Mouse (Mus musculus) limb, embryonic 13.5 days (tissue): ENCODE measurements around the gene Scaf1. TPM values are rescaled to one million over a fixed set of nuclear protein-coding genes. Genes with fewer than 3 reads are reported as not detected.

ENCODE experiments used
- ATAC-seq: fragments of 200-750 bp; cut with Nextera tagmentation; 2 replicates; pipeline ENCODE4 v1.8.0; 2017; ENCODE audit warnings: low read depth, moderate number of reproducible peaks, moderate TSS enrichment; ENCODE audit not compliant: low FRiP score
- H3K27ac ChIP-seq: fragments of 300-500 bp; sonication (generic); 2 replicates; pipeline ENCODE4 v1.5.1; 2015; ENCODE audit warnings: inconsistent platforms, mild to moderate bottlenecking, moderate library complexity
- H3K27me3 ChIP-seq: fragments of 300-500 bp; sonication (generic); 2 replicates; pipeline ENCODE4 v1.6.1; 2015; ENCODE audit warnings: mild to moderate bottlenecking, inconsistent platforms
- H3K36me3 ChIP-seq: fragments of 300-500 bp; sonication (generic); 2 replicates; pipeline ENCODE4 v1.6.1; 2015; ENCODE audit warnings: inconsistent platforms, mild to moderate bottlenecking, moderate library complexity
- H3K4me1 ChIP-seq: fragments of 300-500 bp; sonication (generic); 2 replicates; pipeline ENCODE4 v1.6.1; 2015; ENCODE audit warnings: inconsistent platforms
- H3K4me2 ChIP-seq: fragments of 300-500 bp; sonication (generic); replicated peaks from 2 replicates; pipeline ENCODE4 v1.6.1; 2015; ENCODE audit warnings: inconsistent platforms, mild to moderate bottlenecking, moderate library complexity
- H3K4me3 ChIP-seq: fragments of 300-500 bp; sonication (generic); 2 replicates; pipeline ENCODE4 v1.5.1; 2015; ENCODE audit warnings: moderate library complexity, mild to moderate bottlenecking, inconsistent platforms
- H3K9ac ChIP-seq: fragments of 300-500 bp; sonication (generic); 2 replicates; pipeline ENCODE4 v1.6.1; 2015; ENCODE audit warnings: mild to moderate bottlenecking, inconsistent platforms
- H3K9me3 ChIP-seq: fragments of 300-500 bp; sonication (generic); 2 replicates; pipeline ENCODE4 v1.6.1; 2016; ENCODE audit warnings: inconsistent platforms
- WGBS: fragments of 180-500 bp; shearing (Covaris S2); methylation state at CpG from one replicate; pipeline ENCODE4 v1.1.7; 2015; 5-methylcytosine and 5-hydroxymethylcytosine counted together
- microRNA-seq: library from miRNA; unstranded; fragments of <30 nt; microRNA quantifications from one replicate; pipeline ENCODE4, GENCODE M21; 2016
- polyA plus RNA-seq: library from polyadenylated mRNA; unstranded; fragments of >200 nt; fragmentation: Nextera tagmentation; extraction: Ambion mirVana; gene quantifications from 2 replicates; pipeline ENCODE4 v1.2.1, GENCODE M21; 2015

The Scaf1 gene
- polyA plus RNA-seq, 1 experiment from 2014 or later: 40.7 TPM

DNA sequence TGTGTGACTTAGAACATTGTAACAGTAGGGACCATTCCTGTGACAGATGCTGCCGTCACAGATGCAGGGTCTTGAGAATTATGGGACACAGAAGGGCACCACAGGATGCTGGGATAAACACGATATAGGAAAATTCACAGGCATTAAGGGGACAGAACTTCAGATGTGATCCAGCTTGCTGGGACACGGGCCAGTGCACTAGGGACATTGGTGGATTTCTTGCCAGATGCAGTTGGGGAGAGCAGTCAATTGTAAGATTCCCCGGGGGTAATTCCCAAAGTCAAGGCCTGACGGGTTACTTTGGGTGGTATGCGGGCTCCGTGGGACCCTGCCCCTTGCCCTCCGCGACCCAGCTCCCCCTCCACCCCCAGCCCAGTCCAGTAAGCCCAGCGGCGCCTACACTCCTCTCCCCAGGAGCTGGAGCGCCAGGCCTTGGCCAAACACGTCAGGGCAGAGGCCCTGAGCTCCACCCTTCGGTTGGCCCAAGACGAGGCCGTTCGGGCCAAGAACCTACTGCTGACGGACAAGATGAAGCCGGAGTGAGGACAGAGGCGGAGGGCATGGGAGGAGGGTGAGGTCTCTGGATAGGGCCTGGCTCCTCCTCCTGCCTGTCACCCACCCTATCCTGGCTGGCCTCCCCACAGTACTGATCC is 58.9 kb downstream of the Scaf1 start:
- WGBS: 76% methylated on average over 20 of the region's 20 CpGs
- H3K27me3 ChIP-seq: no peaks in the 10 kb centered on the region
- ATAC-seq: no peak

DNA sequence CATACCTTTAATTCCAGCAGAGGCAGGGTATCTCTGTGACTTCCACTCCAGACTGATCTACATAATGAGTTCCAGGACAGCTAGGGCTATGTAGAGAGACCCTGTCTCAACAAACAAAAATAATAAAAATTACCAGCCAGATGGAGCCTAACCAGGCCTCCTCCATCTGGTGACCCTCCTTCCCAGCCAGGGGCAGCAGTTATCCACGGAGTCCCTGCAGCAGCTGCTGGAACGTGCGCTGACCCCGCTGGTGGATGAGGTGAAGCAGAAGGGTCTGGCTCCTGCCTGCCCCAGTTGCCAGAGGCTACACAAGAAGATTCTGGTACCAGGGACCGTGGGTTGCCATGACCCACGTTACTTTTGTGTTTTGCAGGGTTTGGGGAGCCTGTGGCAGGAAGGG is 59.9 kb downstream of the Scaf1 start:
- H3K27me3 ChIP-seq: peaks cover 7% of the 10 kb centered on the region
- 55% methylated on average over 6 of the region's 6 CpGs for WGBS
- H3K4me1 ChIP-seq: peaks cover 10% of the 10 kb centered on the region
- no peak overlapping the region for H3K9ac ChIP-seq
- no peak overlapping the region for H3K4me3 ChIP-seq
- H3K27ac ChIP-seq: no peak overlapping the region
- no peak for ATAC-seq
- H3K4me2 ChIP-seq: no peak overlapping the region
- no peaks in the 10 kb centered on the region for H3K9me3 ChIP-seq
- H3K36me3 ChIP-seq: peaks cover 26% of the 10 kb centered on the region

More for the DNA sequence above, 58.9 kb downstream of the Scaf1 start:
- Histone ChIP-seq H3K4me3 (no peak overlapping the region), H3K4me1 (peaks cover 2% of the 10 kb centered on the region; the same call in 1 of the 2 replicates), H3K9ac (peak overlapping the region; percentile 31; the same call in 1 of the 2 replicates), H3K27ac (no peak overlapping the region), H3K4me2 (no peak overlapping the region), H3K36me3 (peaks cover 36% of the 10 kb centered on the region), H3K9me3 (no peaks in the 10 kb centered on the region)

DNA sequence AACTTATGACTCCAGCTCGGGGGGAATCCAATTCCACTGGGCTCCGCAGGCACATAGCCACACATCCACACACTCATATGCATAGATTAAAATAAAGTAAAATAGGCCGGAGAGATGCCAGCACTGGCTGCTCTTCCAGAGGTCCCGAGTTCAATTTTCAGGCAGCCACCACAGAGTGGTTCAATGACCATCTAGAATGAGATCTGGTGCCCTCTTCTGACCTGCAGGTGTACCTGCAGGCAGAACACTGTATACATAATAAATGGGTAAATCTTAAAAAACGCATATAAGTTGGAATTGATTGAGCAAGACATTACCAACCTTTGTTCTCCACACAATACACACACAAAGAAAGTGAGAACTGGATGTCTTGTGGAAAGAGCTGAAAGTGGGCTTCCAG is 60.5 kb downstream of the Scaf1 start:
- 51% methylated on average over 5 of the region's 5 CpGs for WGBS
- Histone ChIP-seq H3K4me1 (peaks cover 10% of the 10 kb centered on the region), H3K9me3 (no peaks in the 10 kb centered on the region), H3K9ac (no peak overlapping the region), H3K4me3 (no peak overlapping the region), H3K27me3 (peaks cover 14% of the 10 kb centered on the region), H3K4me2 (no peak overlapping the region), H3K27ac (no peak overlapping the region), H3K36me3 (peaks cover 19% of the 10 kb centered on the region)
- no peak for ATAC-seq

DNA sequence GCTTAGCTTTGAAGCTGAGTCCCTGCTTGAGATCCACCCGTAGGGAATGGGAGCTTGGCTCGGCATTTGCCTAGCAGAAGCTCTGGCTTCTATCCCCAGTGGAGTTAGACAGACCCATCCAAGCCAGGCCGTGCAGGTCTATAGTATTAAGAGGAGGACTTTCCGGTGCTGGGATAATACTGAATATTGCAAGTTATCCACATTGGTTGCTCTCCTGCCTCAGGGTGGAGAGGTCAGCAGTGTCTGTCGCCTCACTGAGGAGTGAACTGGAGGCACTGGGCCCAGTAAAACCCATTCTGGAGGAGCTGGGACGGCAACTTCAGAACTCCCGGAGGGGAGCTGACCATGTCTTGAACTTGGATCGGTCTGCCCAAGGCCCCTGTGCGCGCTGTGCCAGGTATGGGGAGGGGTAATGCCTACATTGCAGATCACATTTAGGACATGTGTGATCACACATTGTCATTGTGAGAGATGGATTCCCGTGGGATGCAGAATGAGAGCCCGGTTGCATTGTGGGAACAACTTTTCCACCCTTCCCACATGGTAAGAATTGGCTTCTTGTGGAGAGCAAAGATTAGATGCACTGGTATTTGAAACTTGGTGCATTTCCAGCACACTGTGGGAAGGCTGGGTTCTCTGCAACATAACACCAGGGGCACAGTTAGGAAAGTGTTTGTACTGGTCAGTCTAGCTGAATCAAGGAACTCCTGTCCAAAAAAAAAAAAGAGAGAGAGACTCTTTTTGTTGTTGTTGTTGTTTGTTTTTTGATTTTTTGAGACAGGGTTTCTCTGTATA is 61.9 kb downstream of the Scaf1 start:
- no peak overlapping the region for H3K27ac ChIP-seq
- 84% methylated on average over 12 of the region's 12 CpGs for WGBS
- H3K27me3 ChIP-seq: peaks cover 26% of the 10 kb centered on the region
- peaks cover 8% of the 10 kb centered on the region for H3K36me3 ChIP-seq
- no peak overlapping the region for H3K4me3 ChIP-seq
- ATAC-seq: no peak
- no peak overlapping the region for H3K4me2 ChIP-seq
- H3K4me1 ChIP-seq: peaks cover 10% of the 10 kb centered on the region
- H3K9me3 ChIP-seq: no peaks in the 10 kb centered on the region
- no peak overlapping the region for H3K9ac ChIP-seq

DNA sequence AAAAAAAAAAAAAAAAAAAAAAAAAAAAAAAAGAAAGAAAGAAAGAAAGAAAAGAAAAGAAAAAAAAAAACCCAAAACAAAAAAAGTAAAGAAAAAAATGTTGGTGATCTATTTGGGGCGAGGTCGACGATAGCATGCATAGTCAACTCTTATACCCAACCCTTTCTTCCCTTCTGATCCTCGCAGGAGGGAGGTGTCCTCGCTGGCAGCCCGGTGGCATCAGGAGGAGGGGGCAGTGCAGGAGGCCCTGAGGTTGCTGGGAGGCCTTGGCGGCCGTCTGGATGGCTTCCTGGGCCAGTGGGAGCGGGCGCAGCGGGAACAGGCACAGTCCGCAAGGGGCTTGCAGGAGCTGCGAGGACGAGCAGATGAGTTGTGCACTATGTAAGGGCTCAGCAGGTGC is 62.6 kb downstream of the Scaf1 start:
- H3K4me1 ChIP-seq: peaks cover 10% of the 10 kb centered on the region
- peaks cover 33% of the 10 kb centered on the region for H3K27me3 ChIP-seq
- no peak for ATAC-seq
- no peak overlapping the region for H3K4me3 ChIP-seq
- H3K27ac ChIP-seq: no peak overlapping the region
- WGBS: 63% methylated on average over 14 of the region's 14 CpGs
- no peak overlapping the region for H3K9ac ChIP-seq
- H3K36me3 ChIP-seq: peaks cover 1% of the 10 kb centered on the region; the same call in 1 of the 2 replicates
- no peak overlapping the region for H3K4me2 ChIP-seq
- H3K9me3 ChIP-seq: no peaks in the 10 kb centered on the region

Small RNA genes within 50 kb of the gene (microRNA-seq; reads per million reads assigned to microRNA genes)
- 0.52 reads per million for gene Mir7054

Other genes starting within 250 kb of the Scaf1 start
- gene Nup62, start 200.3 kb downstream of the Scaf1 start, polyA plus RNA-seq: 97.3 and 102 TPM in 2 replicates
- 1.4 and 2.5 TPM in 2 replicates for gene Il4i1, start 200.0 kb downstream of the Scaf1 start, polyA plus RNA-seq
- 3.2 and 3.6 TPM in 2 replicates for gene Atf5, start 199.7 kb downstream of the Scaf1 start, polyA plus RNA-seq
- gene Akt1s1, start 167.4 kb downstream of the Scaf1 start, polyA plus RNA-seq: 112 and 122 TPM in 2 replicates
- 86.0 and 90.5 TPM in 2 replicates for gene Tbc1d17, start 167.3 kb downstream of the Scaf1 start, polyA plus RNA-seq
- gene Pnkp, start 159.2 kb downstream of the Scaf1 start, polyA plus RNA-seq: 33.1 and 33.9 TPM in 2 replicates
- 502 and 514 TPM in 2 replicates for gene Ptov1, start 146.6 kb downstream of the Scaf1 start, polyA plus RNA-seq
- 118 and 119 TPM in 2 replicates for gene Med25, start 123.7 kb downstream of the Scaf1 start, polyA plus RNA-seq
- gene Fuz, start 120.3 kb downstream of the Scaf1 start, polyA plus RNA-seq: 23.0 and 25.8 TPM in 2 replicates
- gene Ap2a1, start 86.9 kb downstream of the Scaf1 start, polyA plus RNA-seq: 76.1 and 81.6 TPM in 2 replicates
- 0.23 and 0.25 TPM in 2 replicates for gene Tsks, start 73.2 kb downstream of the Scaf1 start, polyA plus RNA-seq
- 33.9 and 35.0 TPM in 2 replicates for gene Cpt1c, start 41.5 kb downstream of the Scaf1 start, polyA plus RNA-seq
- 670 and 703 TPM in 2 replicates for gene Prmt1, start 29.8 kb downstream of the Scaf1 start, polyA plus RNA-seq
- gene Irf3, start 18.7 kb downstream of the Scaf1 start, polyA plus RNA-seq: 94.6 and 96.8 TPM in 2 replicates
- gene Bcl2l12, start 17.7 kb downstream of the Scaf1 start, polyA plus RNA-seq: 77.3 and 78.4 TPM in 2 replicates
- gene Rras, start 1.6 kb upstream of the Scaf1 start, polyA plus RNA-seq: 27.5 and 29.1 TPM in 2 replicates
- 14.5 and 15.3 TPM in 2 replicates for gene Prr12, start 36.5 kb upstream of the Scaf1 start, polyA plus RNA-seq
- gene Nosip, start 46.1 kb upstream of the Scaf1 start, polyA plus RNA-seq: 71.2 and 71.4 TPM in 2 replicates
- gene Prrg2, start 46.3 kb upstream of the Scaf1 start, polyA plus RNA-seq: 22.3 and 24.5 TPM in 2 replicates
- 462 and 483 TPM in 2 replicates for gene Rcn3, start 75.9 kb upstream of the Scaf1 start, polyA plus RNA-seq
- gene Fcgrt, start 87.5 kb upstream of the Scaf1 start, polyA plus RNA-seq: 44.0 and 45.4 TPM in 2 replicates
- gene Rps11, start 108.1 kb upstream of the Scaf1 start, polyA plus RNA-seq: 1,512 and 1,535 TPM in 2 replicates
- 1,305 and 1,326 TPM in 2 replicates for gene Rpl13a, start 112.4 kb upstream of the Scaf1 start, polyA plus RNA-seq
- gene Gm45713, start 119.9 kb upstream of the Scaf1 start, polyA plus RNA-seq: 0.60 and 0.75 TPM in 2 replicates
- 1.0 and 1.2 TPM in 2 replicates for gene Flt3l, start 120.1 kb upstream of the Scaf1 start, polyA plus RNA-seq
- 86.9 and 87.1 TPM in 2 replicates for gene Pih1d1, start 137.9 kb upstream of the Scaf1 start, polyA plus RNA-seq
- gene Aldh16a1, start 138.2 kb upstream of the Scaf1 start, polyA plus RNA-seq: 45.1 and 46.4 TPM in 2 replicates
- 0.19 and 0.23 TPM in 2 replicates for gene Slc17a7, start 147.6 kb upstream of the Scaf1 start, polyA plus RNA-seq
- gene Gfy, start 163.2 kb upstream of the Scaf1 start, polyA plus RNA-seq: not detected in 2 replicates
- not detected in 2 replicates for gene Pth2, start 164.6 kb upstream of the Scaf1 start, polyA plus RNA-seq
- 0.93 and 1.4 TPM in 2 replicates for gene Ccdc155, start 188.5 kb upstream of the Scaf1 start, polyA plus RNA-seq
- gene Dkkl1, start 195.8 kb upstream of the Scaf1 start, polyA plus RNA-seq: 1.3 and 1.4 TPM in 2 replicates
- 259 and 263 TPM in 2 replicates for gene Tead2, start 199.4 kb upstream of the Scaf1 start, polyA plus RNA-seq
- gene Cd37, start 222.8 kb upstream of the Scaf1 start, polyA plus RNA-seq: 1.3 and 2.1 TPM in 2 replicates
- gene Slc6a16, start 224.7 kb upstream of the Scaf1 start, polyA plus RNA-seq: 0.28 and 0.43 TPM in 2 replicates